Comparison of ENCODE assay signal across 17 mouse cellular contexts in genomic region chr8:10592917-10593316, GRCm38 (mm10).
"Had no signal": no experiment of that assay in that cellular context is flagged by ENCODE, and none has a peak within 500 bp of the region (broad histone marks: within the 10 kb centered on the region; RNA-seq: fewer than 3 reads in every experiment).

No protein-coding gene starts in this region.

- H3K36me3 ChIP-seq: neural tube, embryonic 12.5 days; neural tube, embryonic 13.5 days; neural tube, embryonic 15.5 days; stomach, embryonic 15.5 days had no signal

- H3K27ac ChIP-seq: neural tube, embryonic 12.5 days; neural tube, embryonic 13.5 days; neural tube, embryonic 15.5 days; stomach, embryonic 15.5 days; stomach, postnatal 0 days had no signal

- DNase-seq: retina, postnatal 1 day; right cerebral cortex, adult 18-20 months; right cerebral cortex, postnatal 14 days; right cerebral cortex, postnatal 25 days; right cerebral cortex, postnatal 4 days; spleen, adult 18-20 months; thymus, adult 18-20 months; thymus, adult 2 months; thymus, postnatal 14 days; thymus, postnatal 25 days; thymus, postnatal 36 days; thymus, postnatal 4 days had no signal

- H3K4me3 ChIP-seq: neural tube, embryonic 12.5 days; neural tube, embryonic 13.5 days; neural tube, embryonic 15.5 days; stomach, embryonic 15.5 days had no signal

- H3K9ac ChIP-seq: neural tube, embryonic 12.5 days; neural tube, embryonic 13.5 days; neural tube, embryonic 15.5 days; stomach, embryonic 15.5 days had no signal

- H3K4me1 ChIP-seq: neural tube, embryonic 12.5 days; neural tube, embryonic 13.5 days; stomach, embryonic 15.5 days had no signal

- H3K27me3 ChIP-seq: neural tube, embryonic 12.5 days; neural tube, embryonic 13.5 days; neural tube, embryonic 15.5 days; stomach, embryonic 15.5 days had no signal

- H3K9me3 ChIP-seq: neural tube, embryonic 12.5 days; neural tube, embryonic 13.5 days; neural tube, embryonic 15.5 days; stomach, embryonic 15.5 days had no signal
